Mouse (Mus musculus): Measurements from ENCODE around the gene Gm28539. TPM values are rescaled to one million over a fixed set of nuclear protein-coding genes. Genes with fewer than 3 reads are reported as not detected.
"Not testable (repeated sequence)": the region's sequence is repeated elsewhere in the genome, so short reads cannot be mapped to it uniquely, and the experiment has no call there.

The Gm28539 gene
- polyA plus RNA-seq, 1 experiment, result not detected

DNA sequence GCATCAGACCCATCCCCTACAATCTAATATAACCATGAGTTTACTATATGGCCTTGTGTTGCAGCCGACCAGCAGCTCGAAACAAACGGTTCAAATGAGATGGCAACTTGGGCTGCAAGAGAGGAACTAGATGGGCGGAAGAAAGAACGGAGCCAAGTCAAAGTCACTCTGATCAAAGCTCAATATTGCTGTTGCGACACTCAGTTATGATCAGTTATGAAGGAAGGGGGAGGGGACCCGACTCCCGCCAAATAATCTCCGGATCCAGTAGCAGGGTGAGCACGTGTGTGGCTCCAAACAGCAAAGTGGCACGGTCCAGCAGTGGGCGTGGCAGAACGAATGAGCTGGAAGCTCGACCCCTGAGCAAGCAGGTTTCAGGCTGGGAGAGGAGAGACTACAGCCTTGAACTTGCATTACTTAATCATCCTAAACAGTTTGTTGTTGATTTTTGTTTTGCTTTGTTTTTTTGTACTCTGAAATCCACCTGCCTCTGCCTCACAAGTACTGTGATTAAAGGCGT, 10.0 kb downstream of the Gm28539 start:
- Histone ChIP-seq H3K4me3 (ENCODE audit: insufficient read depth, low read length) (no peak overlapping the region), H3K4me1 (ENCODE audit: control insufficient read depth, insufficient read depth, low read length) (no peaks in the 10 kb centered on the region), H3K27ac (ENCODE audit: insufficient read depth, low read depth, low read length) (no peak overlapping the region)
- no peak for TF ChIP-seq CTCF (IDR thresholded peaks at IDR 0.05; ENCODE audit: low read depth, low read length)
- no peak for TF ChIP-seq POLR2A (IDR thresholded peaks at IDR 0.05; ENCODE audit: borderline replicate concordance, low read depth, low read length)

DNA sequence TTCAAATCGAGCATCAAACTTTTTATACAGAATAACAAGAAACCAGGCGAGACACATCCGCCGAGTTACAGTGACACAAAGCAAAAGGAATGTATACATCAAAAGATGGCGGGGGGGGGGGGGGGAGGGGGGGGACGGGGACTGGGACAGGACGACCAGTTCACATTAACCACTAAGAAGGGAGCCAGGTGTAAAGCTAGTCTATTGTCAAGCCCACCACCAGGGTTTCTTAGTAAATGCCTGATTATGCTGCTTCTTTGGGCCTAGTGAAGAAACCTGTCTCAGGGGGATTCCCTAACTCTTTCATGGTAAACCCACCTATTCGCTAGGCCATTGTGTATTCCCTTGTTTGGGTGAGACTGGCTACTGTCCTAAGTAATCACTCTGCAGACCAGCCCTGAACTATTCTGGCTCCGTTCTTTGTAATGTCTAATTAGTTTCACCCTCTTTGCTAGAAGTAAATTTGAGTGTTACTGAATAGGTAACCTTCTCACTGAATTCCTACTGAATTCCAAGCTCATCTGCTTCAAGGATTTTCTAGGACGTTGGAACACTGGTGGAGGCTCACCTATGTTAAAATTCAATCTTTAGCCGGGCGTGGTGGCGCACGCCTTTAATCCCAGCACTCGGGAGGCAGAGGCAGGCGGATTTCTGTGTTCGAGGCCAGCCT, 13.3 kb downstream of the Gm28539 start:
- H3K27ac ChIP-seq (ENCODE audit: insufficient read depth, low read depth, low read length); H3K4me3 ChIP-seq (ENCODE audit: insufficient read depth, low read length); H3K4me1 ChIP-seq (ENCODE audit: control insufficient read depth, insufficient read depth, low read length): not testable (repeated sequence)

DNA sequence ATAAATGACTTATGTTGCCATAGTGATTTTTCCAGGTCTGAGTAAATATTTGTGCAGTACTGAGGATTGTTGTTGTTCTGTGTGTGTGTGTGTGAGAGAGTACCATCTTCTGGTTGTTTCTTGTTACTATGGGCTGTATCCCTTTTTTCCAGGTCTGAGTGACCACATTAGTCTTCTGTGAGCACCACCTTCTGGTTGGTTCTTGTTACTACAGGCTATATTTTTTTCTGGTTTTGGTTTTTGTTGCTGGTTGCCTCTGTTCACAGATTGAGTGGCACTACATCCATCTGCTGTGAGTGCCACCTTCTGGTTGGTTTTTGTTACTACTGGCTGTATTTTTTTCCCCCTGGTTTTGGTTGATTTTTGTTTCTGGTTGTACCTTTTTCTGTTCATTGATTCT, 22.2 kb downstream of the Gm28539 start:
- TF ChIP-seq POLR2A (IDR thresholded peaks at IDR 0.05; ENCODE audit: borderline replicate concordance, low read depth, low read length) (no peak), CTCF (IDR thresholded peaks at IDR 0.05; ENCODE audit: low read depth, low read length) (no peak)

DNA sequence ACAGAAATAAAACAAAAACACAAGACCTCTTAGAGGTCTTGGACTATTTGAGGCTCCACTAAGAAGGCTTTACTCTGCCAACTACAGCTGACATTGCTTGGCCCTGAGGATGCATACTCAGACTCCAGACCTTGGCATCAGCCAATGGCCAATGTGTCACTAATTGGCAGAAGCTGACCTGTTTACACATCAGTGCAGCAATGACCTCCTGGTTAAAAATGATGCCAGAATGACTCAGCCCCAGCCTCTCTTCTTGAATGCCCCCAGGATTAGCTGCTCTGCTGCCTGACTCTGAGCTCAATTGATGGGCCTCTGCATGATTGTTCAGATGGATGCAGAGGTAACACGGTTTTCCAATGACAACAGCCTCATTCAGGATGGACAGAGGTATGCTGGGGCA, 23.8 kb downstream of the Gm28539 start:
- no peak overlapping the region for H3K27ac ChIP-seq (ENCODE audit: insufficient read depth, low read depth, low read length)
- TF ChIP-seq POLR2A (IDR thresholded peaks at IDR 0.05; ENCODE audit: borderline replicate concordance, low read depth, low read length) (no peak), CTCF (IDR thresholded peaks at IDR 0.05; ENCODE audit: low read depth, low read length) (no peak)
- H3K4me1 ChIP-seq (ENCODE audit: control insufficient read depth, insufficient read depth, low read length), result no peaks in the 10 kb centered on the region
- no peak overlapping the region for H3K4me3 ChIP-seq (ENCODE audit: insufficient read depth, low read length)

More for the DNA sequence above, 22.2 kb downstream of the Gm28539 start:
- no peaks in the 10 kb centered on the region for H3K4me1 ChIP-seq (ENCODE audit: control insufficient read depth, insufficient read depth, low read length)
- H3K27ac ChIP-seq (ENCODE audit: insufficient read depth, low read depth, low read length), result no peak overlapping the region
- no peak overlapping the region for H3K4me3 ChIP-seq (ENCODE audit: insufficient read depth, low read length)

DNA sequence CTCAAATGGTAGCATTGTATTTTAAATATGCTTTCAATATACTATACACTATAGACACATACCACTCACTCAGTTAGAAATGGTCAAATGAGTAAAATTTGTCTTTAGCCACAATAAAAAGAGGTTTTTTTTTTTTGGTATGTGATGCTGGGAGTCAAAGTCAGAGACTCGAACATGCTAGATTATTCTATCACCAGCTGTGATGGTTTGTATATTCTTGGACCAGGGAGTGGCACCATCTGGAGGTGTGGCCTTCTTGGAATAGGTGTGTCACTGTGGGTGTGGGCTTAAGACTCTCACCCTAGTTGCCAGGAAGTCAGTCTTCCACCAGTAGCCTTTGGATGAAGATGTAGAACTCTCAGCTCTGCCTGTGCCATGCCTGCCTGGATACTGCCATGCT, 34.1 kb downstream of the Gm28539 start:
- not testable (repeated sequence) for H3K27ac ChIP-seq (ENCODE audit: insufficient read depth, low read depth, low read length); H3K4me3 ChIP-seq (ENCODE audit: insufficient read depth, low read length); H3K4me1 ChIP-seq (ENCODE audit: control insufficient read depth, insufficient read depth, low read length)

DNA sequence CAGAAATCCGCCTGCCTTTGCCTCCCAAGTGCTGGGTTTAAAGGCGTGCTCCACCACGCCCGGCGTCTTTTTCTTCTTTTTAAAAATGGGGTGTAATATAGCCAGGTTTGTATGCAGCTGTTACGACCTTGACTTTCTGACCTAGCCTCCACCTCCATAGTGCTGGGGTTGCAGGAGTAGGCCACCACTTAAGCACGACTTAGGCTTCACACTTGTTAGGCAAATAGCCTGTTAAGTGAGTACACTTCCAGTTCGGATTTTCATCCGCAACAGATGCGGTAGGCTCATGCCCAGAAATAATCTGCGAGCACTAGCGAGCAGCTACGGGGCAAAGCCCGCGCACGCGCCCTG, 39.7 kb downstream of the Gm28539 start:
- Histone ChIP-seq H3K4me3 (ENCODE audit: insufficient read depth, low read length) (peak overlapping the region; percentile 85), H3K4me1 (ENCODE audit: control insufficient read depth, insufficient read depth, low read length) (peaks cover 16% of the 10 kb centered on the region), H3K27ac (ENCODE audit: insufficient read depth, low read depth, low read length) (peak overlapping the region; percentile 42)
- no peak for TF ChIP-seq CTCF (IDR thresholded peaks at IDR 0.05; ENCODE audit: low read depth, low read length)
- no peak for TF ChIP-seq POLR2A (IDR thresholded peaks at IDR 0.05; ENCODE audit: borderline replicate concordance, low read depth, low read length)

DNA sequence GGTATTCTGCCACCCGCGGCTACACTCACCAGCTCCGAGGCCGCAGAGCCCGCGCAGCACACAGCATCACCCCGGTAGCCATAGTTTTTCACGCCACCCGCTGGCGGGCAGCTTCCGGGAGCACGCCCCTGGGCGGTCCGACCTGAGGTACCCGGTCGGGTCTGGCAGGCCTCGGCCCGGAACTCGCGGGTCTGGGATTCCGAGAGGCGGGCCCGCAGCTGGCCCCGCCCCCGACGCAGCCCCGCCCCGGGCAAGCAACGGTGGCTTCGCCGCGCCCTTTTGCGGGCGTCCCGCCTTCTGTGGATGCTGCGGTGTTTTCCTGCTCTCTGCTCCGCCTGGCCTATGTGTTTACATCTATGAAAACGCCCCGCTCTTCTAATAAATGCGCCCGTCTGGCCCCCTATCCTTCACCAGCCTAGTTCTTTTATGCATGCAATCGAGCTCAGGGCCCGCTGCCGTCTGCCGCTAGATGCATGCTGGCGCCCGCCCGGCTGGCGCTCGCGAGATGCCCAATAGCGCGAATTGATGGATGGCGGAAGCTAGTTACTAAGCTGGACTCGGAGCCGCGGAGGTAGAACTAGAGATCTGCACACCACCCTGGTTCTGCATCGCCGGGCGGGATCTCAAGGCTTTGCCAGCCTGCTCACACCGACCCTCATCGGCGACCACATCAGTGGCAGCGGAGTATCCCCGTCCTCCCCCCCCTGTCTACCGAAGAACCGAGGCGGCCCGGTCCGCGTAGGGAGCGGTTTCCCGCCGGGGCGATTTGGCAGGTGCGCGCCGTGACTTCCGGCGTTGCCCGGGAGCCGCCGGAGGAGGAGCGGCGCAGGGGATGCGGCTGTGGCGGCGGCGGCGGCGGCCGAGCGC, 40.3 kb downstream of the Gm28539 start, which contains the start of the genes Mrpl40 and Hira:
TSS of gene Mrpl40 (minus strand) at position 421 of the 867 bp plus-strand sequence.
TSS of gene Hira (plus strand) at position 596 of the 867 bp plus-strand sequence.
- TF ChIP-seq POLR2A (IDR thresholded peaks at IDR 0.05; ENCODE audit: borderline replicate concordance, low read depth, low read length) (no peak), CTCF (IDR thresholded peaks at IDR 0.05; ENCODE audit: low read depth, low read length) (no peak)
- Histone ChIP-seq H3K4me3 (ENCODE audit: insufficient read depth, low read length) (peak within 1 kb of the TSS; percentile 87), H3K4me1 (ENCODE audit: control insufficient read depth, insufficient read depth, low read length) (peaks cover 16% of the 10 kb centered on the region), H3K27ac (ENCODE audit: insufficient read depth, low read depth, low read length) (peak within 1 kb of the TSS; percentile 68)

DNA sequence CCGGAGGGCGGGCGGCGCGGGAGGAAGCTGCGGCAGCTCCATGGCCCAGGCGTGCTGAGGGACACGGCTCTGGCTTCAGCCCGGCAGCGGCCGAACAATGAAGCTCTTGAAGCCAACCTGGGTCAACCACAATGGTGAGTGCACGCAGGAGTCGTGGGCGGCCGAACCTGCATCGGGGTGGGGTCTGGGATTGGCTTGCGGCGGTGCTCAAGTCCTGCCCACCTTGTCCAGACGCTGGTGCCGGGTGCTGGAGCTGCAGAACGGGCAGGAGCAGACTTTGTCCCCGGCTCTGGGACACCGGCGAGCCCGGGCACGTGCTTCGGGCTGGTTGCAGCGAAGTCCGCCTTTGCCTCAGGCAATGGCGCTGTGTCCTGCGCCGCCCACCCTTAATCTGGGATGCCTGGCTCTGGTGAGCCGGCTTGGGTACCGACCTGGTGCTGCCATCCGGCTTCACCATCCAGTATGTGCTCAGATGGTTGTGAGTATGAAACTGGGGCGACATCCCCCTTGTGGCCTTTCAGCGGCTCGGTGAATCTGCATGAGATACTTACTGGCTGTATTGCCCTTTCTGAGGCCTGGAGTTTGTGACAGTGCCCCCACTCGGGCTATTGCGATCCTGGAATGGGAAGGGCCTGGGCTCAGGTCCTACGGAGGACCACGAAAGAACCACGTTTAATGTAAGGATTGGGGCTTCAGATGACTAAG, 41.2 kb downstream of the Gm28539 start:
- Histone ChIP-seq H3K4me3 (ENCODE audit: insufficient read depth, low read length) (peak overlapping the region; percentile 87), H3K27ac (ENCODE audit: insufficient read depth, low read depth, low read length) (peak overlapping the region; percentile 24), H3K4me1 (ENCODE audit: control insufficient read depth, insufficient read depth, low read length) (peaks cover 16% of the 10 kb centered on the region)
- no peak for TF ChIP-seq POLR2A (IDR thresholded peaks at IDR 0.05; ENCODE audit: borderline replicate concordance, low read depth, low read length)
- TF ChIP-seq CTCF (IDR thresholded peaks at IDR 0.05; ENCODE audit: low read depth, low read length), result no peak

DNA sequence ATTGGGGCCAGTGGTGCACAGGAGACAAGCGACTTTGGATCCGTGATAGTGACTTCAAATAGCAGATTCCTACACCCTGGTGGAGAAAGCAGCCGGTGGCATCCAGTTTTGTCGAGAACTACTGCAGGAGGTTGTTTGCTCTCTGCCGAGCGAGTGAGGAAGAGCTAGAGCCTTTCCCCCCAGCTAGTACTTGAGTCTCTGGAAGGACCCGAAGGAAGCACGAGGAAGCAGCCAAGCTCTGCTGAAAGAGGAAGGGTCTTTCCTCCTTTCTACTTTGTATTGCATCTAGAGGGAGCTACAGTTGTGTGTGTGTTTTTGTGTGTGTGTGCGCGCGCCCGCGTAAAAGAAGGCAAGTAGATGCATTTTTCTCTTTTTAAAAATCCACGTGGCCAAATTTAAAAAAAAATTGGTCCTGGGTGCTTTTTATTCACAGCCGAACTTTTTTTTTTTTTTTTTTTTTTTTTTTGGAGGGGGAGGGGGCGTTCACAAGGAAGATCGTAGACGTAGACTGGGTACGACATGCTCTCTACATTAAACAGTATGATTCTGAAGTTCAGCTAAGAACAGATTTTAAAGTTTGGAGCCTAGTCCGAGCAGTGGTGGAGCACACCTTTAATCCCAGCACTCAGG, 41.8 kb downstream of the Gm28539 start:
- H3K4me3 ChIP-seq (ENCODE audit: insufficient read depth, low read length), result peak overlapping the region; percentile 87
- H3K27ac ChIP-seq (ENCODE audit: insufficient read depth, low read depth, low read length), result peak overlapping the region; percentile 24
- H3K4me1 ChIP-seq (ENCODE audit: control insufficient read depth, insufficient read depth, low read length), result peaks cover 16% of the 10 kb centered on the region
- TF ChIP-seq CTCF (IDR thresholded peaks at IDR 0.05; ENCODE audit: low read depth, low read length) (no peak), POLR2A (IDR thresholded peaks at IDR 0.05; ENCODE audit: borderline replicate concordance, low read depth, low read length) (no peak)

All from bone marrow macrophage, adult 2 months (primary cell).